In genomic region chr2:127897718-127898117, GRCm38 (mm10) we compare ENCODE assay signal across 23 mouse cellular contexts. TPM values are rescaled to one million over a fixed set of nuclear protein-coding genes. Genes with fewer than 3 reads are reported as not detected.
DNase-seq lines count a peak whose midpoint lies in the region; ATAC-seq and TF ChIP-seq lines count a peak whose summit lies in the region.
"Had no signal": no experiment of that assay in that cellular context is flagged by ENCODE, and none has a peak within 500 bp of the region (broad histone marks: within the 10 kb centered on the region; RNA-seq: fewer than 3 reads in every experiment).

No protein-coding gene starts in this region.

- intact Hi-C loops in left cerebral cortex, postnatal 10 days (cut with DNase I): no loop called here

- H3K27ac ChIP-seq in liver, adult 2 months (replicated peaks; ENCODE audit: insufficient read depth, low read depth, low read length): no peak overlapping the region
- H3K27ac ChIP-seq in liver, embryonic 12.5 days: no peak overlapping the region
- H3K27ac ChIP-seq in intestine, embryonic 15.5 days: no peak overlapping the region
- no peak overlapping the region for H3K27ac ChIP-seq in kidney, postnatal 0 days
- H3K27ac ChIP-seq: forebrain, embryonic 10.5 days; heart, embryonic 13.5 days; hindbrain, embryonic 15.5 days; midbrain, embryonic 15.5 days; neural tube, embryonic 15.5 days had no signal

- H3K79me2 ChIP-seq in liver, adult 2 months (ENCODE audit: control insufficient read depth, insufficient read depth, low read length): no peaks in the 10 kb centered on the region

- H3K9ac ChIP-seq in liver, adult 2 months (ENCODE audit: low read depth, low read length): no peak overlapping the region
- no peak overlapping the region for H3K9ac ChIP-seq in liver, embryonic 12.5 days
- no peak overlapping the region for H3K9ac ChIP-seq in intestine, embryonic 15.5 days
- H3K9ac ChIP-seq in kidney, postnatal 0 days (ENCODE audit: low read depth, low read length): no peak overlapping the region
- H3K9ac ChIP-seq: forebrain, postnatal 0 days; heart, embryonic 13.5 days; hindbrain, embryonic 15.5 days; midbrain, embryonic 15.5 days; neural tube, embryonic 15.5 days had no signal

- ATAC-seq in liver, embryonic 12.5 days: no peak
- ATAC-seq in intestine, embryonic 15.5 days: peak; percentile 39
- ATAC-seq in kidney, postnatal 0 days (replicated peaks; ENCODE audit: low FRiP score, low read depth): no peak; the same call in 1 of the 2 replicates
- ATAC-seq: CD4-positive, CD25-positive, alpha-beta regulatory T cell, adult 4 months; forebrain, postnatal 0 days; midbrain, embryonic 15.5 days had no signal

- H3K4me2 ChIP-seq in liver, embryonic 12.5 days: no peak overlapping the region
- no peak overlapping the region for H3K4me2 ChIP-seq in intestine, embryonic 15.5 days (replicated peaks)
- H3K4me2 ChIP-seq in kidney, postnatal 0 days (ENCODE audit: low read length): no peak overlapping the region
- H3K4me2 ChIP-seq: heart, embryonic 13.5 days; hindbrain, embryonic 15.5 days; midbrain, embryonic 15.5 days; neural tube, embryonic 15.5 days had no signal

- WGBS in liver, adult 2 months: 14% methylated on average over 5 of the region's 5 CpGs
- 64% methylated on average over 5 of the region's 5 CpGs for WGBS in liver, embryonic 12.5 days (ENCODE audit: insufficient replicate concordance)
- WGBS in intestine, embryonic 15.5 days: 58% methylated on average over 5 of the region's 5 CpGs
- 45% methylated on average over 5 of the region's 5 CpGs for WGBS in kidney, postnatal 0 days

- H3K36me3 ChIP-seq in liver, adult 2 months (ENCODE audit: control insufficient read depth, insufficient read depth, low read length): no peaks in the 10 kb centered on the region
- no peaks in the 10 kb centered on the region for H3K36me3 ChIP-seq in liver, embryonic 12.5 days
- H3K36me3 ChIP-seq in intestine, embryonic 15.5 days: no peaks in the 10 kb centered on the region
- no peaks in the 10 kb centered on the region for H3K36me3 ChIP-seq in kidney, postnatal 0 days (ENCODE audit: insufficient read depth, low read length)
- H3K36me3 ChIP-seq: forebrain, embryonic 10.5 days; G1E; heart, embryonic 13.5 days; hindbrain, embryonic 15.5 days; midbrain, embryonic 15.5 days; neural tube, embryonic 15.5 days had no signal

- H3K4me3 ChIP-seq in liver, adult 2 months (ENCODE audit: insufficient read depth, low read depth, low read length): no peak overlapping the region
- no peak overlapping the region for H3K4me3 ChIP-seq in liver, embryonic 12.5 days
- H3K4me3 ChIP-seq in intestine, embryonic 15.5 days (replicated peaks): no peak overlapping the region
- no peak overlapping the region for H3K4me3 ChIP-seq in kidney, postnatal 0 days (replicated peaks; ENCODE audit: low read depth, low read length)
- H3K4me3 ChIP-seq: forebrain, embryonic 10.5 days; heart, embryonic 13.5 days; hindbrain, embryonic 15.5 days; midbrain, embryonic 15.5 days; myocyte; neural tube, embryonic 15.5 days had no signal

- no peak for TF ChIP-seq CTCF in liver, adult 2 months (IDR thresholded peaks at IDR 0.05; ENCODE audit: low read depth, low read length)
- no peak for TF ChIP-seq CTCF in kidney, postnatal 0 days (IDR thresholded peaks at IDR 0.05; ENCODE audit: low read depth)

- no peaks in the 10 kb centered on the region for H3K9me3 ChIP-seq in liver, embryonic 12.5 days (replicated peaks)
- H3K9me3 ChIP-seq in intestine, embryonic 15.5 days: no peaks in the 10 kb centered on the region
- no peaks in the 10 kb centered on the region for H3K9me3 ChIP-seq in kidney, postnatal 0 days (replicated peaks; ENCODE audit: low read length)
- H3K9me3 ChIP-seq: forebrain, embryonic 10.5 days; hindbrain, embryonic 15.5 days; midbrain, embryonic 15.5 days; neural tube, embryonic 15.5 days had no signal

- peaks cover 9% of the 10 kb centered on the region for H3K4me1 ChIP-seq in liver, adult 2 months (ENCODE audit: control insufficient read depth, insufficient read depth, low read length)
- H3K4me1 ChIP-seq in liver, embryonic 12.5 days: no peaks in the 10 kb centered on the region
- no peaks in the 10 kb centered on the region for H3K4me1 ChIP-seq in intestine, embryonic 15.5 days (replicated peaks)
- no peaks in the 10 kb centered on the region for H3K4me1 ChIP-seq in kidney, postnatal 0 days (replicated peaks; ENCODE audit: insufficient read depth, low read length)
- H3K4me1 ChIP-seq: heart, embryonic 13.5 days; midbrain, embryonic 15.5 days; neural tube, embryonic 15.5 days had no signal

- no peaks in the 10 kb centered on the region for H3K27me3 ChIP-seq in liver, adult 2 months (ENCODE audit: control insufficient read depth, insufficient read depth, low read length)
- no peaks in the 10 kb centered on the region for H3K27me3 ChIP-seq in liver, embryonic 12.5 days (replicated peaks)
- H3K27me3 ChIP-seq in intestine, embryonic 15.5 days (replicated peaks): no peaks in the 10 kb centered on the region
- no peaks in the 10 kb centered on the region for H3K27me3 ChIP-seq in kidney, postnatal 0 days (ENCODE audit: insufficient read depth, low read length)
- H3K27me3 ChIP-seq: hindbrain, embryonic 15.5 days; midbrain, embryonic 15.5 days; neural tube, embryonic 15.5 days had no signal

- DNase-seq in liver, adult 2 months (ENCODE audit: extremely low read depth, low read depth, low spot score): peak; percentile 84
- DNase-seq in kidney, postnatal 0 days (ENCODE audit: low spot score): peak; percentile 23
- no peak for DNase-seq in left cerebral cortex, postnatal 10 days (ENCODE audit: extremely low spot score in 1 of 2, low spot score in 2 of 2)
- DNase-seq in MN1 (ENCODE audit: low spot score): no peak
- no peak for DNase-seq in neural tube, embryonic 10.5 days (ENCODE audit: extremely low spot score, low spot score)
- DNase-seq: cerebellum, adult 18-20 months; cerebellum, postnatal 36 days; forebrain, postnatal 0 days; heart, postnatal 36 days; layer of hippocampus, postnatal 36 days; lung, postnatal 14 days had no signal

- TF ChIP-seq POLR2A in liver, adult 2 months (IDR thresholded peaks at IDR 0.05; ENCODE audit: extremely low read depth, insufficient read depth, low read length): no peak

RNA-seq across cellular contexts. Expression of gene Acoxl, which starts 59.0 kb away (rescaled TPM):
- not detected in 2 replicates for total RNA-seq in liver, adult 2 months (2014; rRNA removed)
- 0.04 TPM in 1 of 2 replicates, not detected in the other for polyA plus RNA-seq in liver, adult 2 months (2012; rRNA removed)
- polyA plus RNA-seq in liver, embryonic 12.5 days (2016; fragmentation: Nextera tagmentation; extraction: Ambion mirVana): 0.10 TPM in 1 of 2 replicates, not detected in the other
- polyA plus RNA-seq in intestine, embryonic 15.5 days (2015; fragmentation: Nextera tagmentation; extraction: Ambion mirVana): 0.09 and 0.20 TPM in 2 replicates
- 0.61 and 0.65 TPM in 2 replicates for polyA plus RNA-seq in kidney, postnatal 0 days (2015; fragmentation: Nextera tagmentation; extraction: Ambion mirVana)
- total RNA-seq in left cerebral cortex, postnatal 10 days (2021): not detected
- total RNA-seq: forebrain, postnatal 0 days; heart, postnatal 36 days; layer of hippocampus, adult 18-20 months; layer of hippocampus, postnatal 36 days; left cerebral cortex, postnatal 25 days had no signal
- polyA plus RNA-seq: hindbrain, embryonic 15.5 days had no signal

Comparison
In these comparisons a context has a peak if more than half of its experiments do, and no peak if none do; other contexts are left out.
1. DNase-seq: peak in liver, adult 2 months (single experiment) and kidney, postnatal 0 days (single experiment); none in left cerebral cortex, postnatal 10 days (0 of 2), MN1 (single experiment) and neural tube, embryonic 10.5 days (single experiment).